Mouse (Mus musculus) stomach, embryonic 16.5 days (tissue): Measurements from ENCODE around the gene Arhgef5. TPM values are rescaled to one million over a fixed set of nuclear protein-coding genes. Genes with fewer than 3 reads are reported as not detected.

Experiments used
- ATAC-seq: fragments of 200-750 bp; cut with Nextera tagmentation; 2 replicates; pipeline ENCODE4 v1.8.0; 2017; ENCODE audit warnings: moderate number of reproducible peaks, moderate TSS enrichment; ENCODE audit not compliant: insufficient read depth, low FRiP score
- H3K27ac ChIP-seq: fragments of 300-500 bp; sonication (generic); 2 replicates; pipeline ENCODE4 v1.5.1; 2014; ENCODE audit warnings: low read length
- H3K27me3 ChIP-seq: fragments of 300-500 bp; sonication (generic); 2 replicates; pipeline ENCODE4 v1.6.1; 2014; ENCODE audit warnings: low read length, control low read depth, mixed read lengths; ENCODE audit not compliant: control insufficient read depth, insufficient read depth
- H3K36me3 ChIP-seq: fragments of 300-500 bp; sonication (generic); 2 replicates; pipeline ENCODE4 v1.6.1; 2014; ENCODE audit warnings: low read length; ENCODE audit not compliant: control insufficient read depth, insufficient read depth
- H3K4me1 ChIP-seq: fragments of 300-500 bp; sonication (generic); 2 replicates; pipeline ENCODE4 v1.6.1; 2014; ENCODE audit warnings: low read length, control low read depth, mixed read lengths; ENCODE audit not compliant: control insufficient read depth, insufficient read depth
- H3K4me2 ChIP-seq: fragments of 300-500 bp; sonication (generic); 2 replicates; pipeline ENCODE4 v1.6.1; 2014; ENCODE audit warnings: low read depth, low read length, mixed read lengths
- H3K4me3 ChIP-seq: fragments of 300-500 bp; sonication (generic); replicated peaks from 2 replicates; pipeline ENCODE4 v1.5.1; 2014; ENCODE audit warnings: mild to moderate bottlenecking, low read length
- H3K9ac ChIP-seq: fragments of 300-500 bp; sonication (generic); 2 replicates; pipeline ENCODE4 v1.6.1; 2014; ENCODE audit warnings: low read length
- H3K9me3 ChIP-seq: fragments of 300-500 bp; sonication (generic); replicated peaks from 2 replicates; pipeline ENCODE4 v1.6.1; 2016; ENCODE audit warnings: low read length, control low read depth; ENCODE audit not compliant: control insufficient read depth
- WGBS: fragments of 180-500 bp; shearing (Covaris S2); extraction: QIAGEN DNeasy Blood & Tissue Kit; methylation state at CpG from one replicate; pipeline ENCODE4 v1.1.7; 2014; 5-methylcytosine and 5-hydroxymethylcytosine counted together
- polyA plus RNA-seq: library from polyadenylated mRNA; unstranded; fragments of >200 nt; fragmentation: Nextera tagmentation; extraction: Ambion mirVana; gene quantifications from 2 replicates; pipeline ENCODE4 v1.2.1, GENCODE M21; 2015

The Arhgef5 gene
- polyA plus RNA-seq, 1 experiment from 2014 or later, result 21.0 TPM

DNA sequence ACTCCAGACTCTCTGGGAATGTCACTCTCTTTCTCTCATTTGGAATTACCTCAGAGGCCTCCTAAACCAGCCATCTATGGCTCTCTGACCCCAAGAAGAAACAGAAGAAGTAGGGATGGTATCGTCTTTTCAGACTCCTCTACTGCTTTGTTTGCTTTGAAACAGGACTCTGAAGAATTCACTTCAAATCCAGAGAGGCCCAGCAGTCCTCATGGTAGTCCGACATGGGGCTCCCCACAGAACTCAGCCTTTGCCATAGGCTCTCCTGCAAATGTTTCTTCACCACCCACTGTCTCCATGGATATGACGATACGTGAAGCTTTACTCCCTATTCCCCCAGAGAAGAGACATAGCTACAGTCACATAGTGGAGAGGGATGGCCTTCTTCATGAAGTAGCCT, 8.7 kb downstream of the Arhgef5 start:
- ATAC-seq, result no peak
- no peak overlapping the region for H3K9ac ChIP-seq
- no peak overlapping the region for H3K4me2 ChIP-seq
- no peaks in the 10 kb centered on the region for H3K9me3 ChIP-seq
- no peak overlapping the region for H3K4me3 ChIP-seq
- H3K4me1 ChIP-seq, result no peaks in the 10 kb centered on the region
- H3K27ac ChIP-seq, result no peak overlapping the region
- no peaks in the 10 kb centered on the region for H3K36me3 ChIP-seq
- 81% methylated on average over 4 of the region's 4 CpGs for WGBS
- no peaks in the 10 kb centered on the region for H3K27me3 ChIP-seq

DNA sequence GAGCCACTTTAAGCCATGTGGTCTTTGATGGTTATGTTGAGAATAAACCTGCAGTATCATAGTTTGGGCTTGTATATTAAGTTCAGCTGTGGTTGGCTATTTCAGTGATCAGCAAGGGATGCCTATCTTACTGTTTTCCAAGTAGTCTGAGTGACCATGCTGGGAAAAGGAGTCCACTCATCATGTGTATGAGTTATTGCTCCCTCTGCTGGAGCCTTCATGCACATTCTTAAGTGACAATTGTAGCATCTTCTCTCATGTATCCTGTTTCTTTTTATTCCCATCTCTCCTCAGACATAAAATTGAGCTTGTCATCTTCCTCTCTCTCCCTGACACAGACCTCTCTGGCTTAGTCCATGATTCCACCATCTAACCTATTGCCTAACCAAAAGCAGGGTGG, 12.9 kb downstream of the Arhgef5 start:
- Histone ChIP-seq H3K9me3 (no peaks in the 10 kb centered on the region), H3K27me3 (no peaks in the 10 kb centered on the region), H3K27ac (no peak overlapping the region), H3K4me2 (no peak overlapping the region), H3K9ac (no peak overlapping the region), H3K4me3 (no peak overlapping the region), H3K4me1 (no peaks in the 10 kb centered on the region), H3K36me3 (peaks cover 4% of the 10 kb centered on the region; the same call in 1 of the 2 replicates)
- ATAC-seq, result no peak

DNA sequence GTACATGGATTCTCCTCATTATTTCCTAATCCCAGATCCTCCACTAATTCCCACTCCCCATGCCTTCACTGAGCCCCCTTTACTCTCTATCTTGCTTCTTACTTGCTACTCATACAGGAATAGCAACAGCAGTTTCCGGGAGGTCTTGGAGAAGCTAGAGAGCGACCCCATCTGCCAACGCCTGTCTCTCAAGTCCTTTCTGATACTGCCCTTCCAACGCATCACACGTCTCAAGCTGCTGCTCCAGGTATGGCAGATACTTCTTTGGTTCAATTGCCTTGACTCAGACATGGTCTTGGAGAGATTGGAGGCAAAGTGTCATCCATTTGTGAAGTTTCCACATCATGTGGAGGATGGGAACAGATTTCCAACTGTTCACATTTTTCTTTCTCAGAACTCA, 15.1 kb downstream of the Arhgef5 start:
- H3K36me3 ChIP-seq, result peaks cover 11% of the 10 kb centered on the region; the same call in 1 of the 2 replicates
- WGBS, result 94% methylated on average over 5 of the region's 5 CpGs
- no peaks in the 10 kb centered on the region for H3K9me3 ChIP-seq
- no peak overlapping the region for H3K4me2 ChIP-seq
- no peak overlapping the region for H3K9ac ChIP-seq
- ATAC-seq, result no peak
- H3K4me3 ChIP-seq, result no peak overlapping the region
- no peaks in the 10 kb centered on the region for H3K4me1 ChIP-seq
- no peaks in the 10 kb centered on the region for H3K27me3 ChIP-seq
- no peak overlapping the region for H3K27ac ChIP-seq

DNA sequence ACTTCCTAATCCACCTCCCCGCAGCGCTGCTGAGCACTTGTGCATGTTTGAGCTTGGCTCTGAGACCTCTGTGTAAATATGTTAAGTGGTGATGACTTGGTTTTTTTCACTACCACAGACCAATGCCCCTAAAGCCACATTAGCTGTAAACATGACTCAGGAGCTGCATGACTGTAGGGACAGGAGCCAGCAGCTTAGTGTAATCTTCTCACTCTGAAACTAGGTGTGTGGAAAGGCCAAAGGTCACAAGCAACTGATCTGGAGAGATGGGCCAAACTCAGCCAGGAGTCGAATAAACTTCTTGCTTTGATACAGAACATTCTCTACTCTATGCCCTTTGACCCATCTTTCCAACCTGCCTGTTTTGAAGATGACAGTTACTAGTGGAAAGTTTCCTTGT, 26.7 kb downstream of the Arhgef5 start:
- Histone ChIP-seq H3K36me3 (peaks cover 13% of the 10 kb centered on the region), H3K27me3 (no peaks in the 10 kb centered on the region), H3K9ac (no peak overlapping the region), H3K4me1 (peaks cover 15% of the 10 kb centered on the region), H3K4me2 (no peak overlapping the region), H3K9me3 (no peaks in the 10 kb centered on the region), H3K4me3 (no peak overlapping the region), H3K27ac (peak overlapping the region; percentile 54; the same call in 1 of the 2 replicates)
- peak; percentile 46; the same call in 1 of the 2 replicates for ATAC-seq
- WGBS, result 49% methylated on average over 3 of the region's 3 CpGs

DNA sequence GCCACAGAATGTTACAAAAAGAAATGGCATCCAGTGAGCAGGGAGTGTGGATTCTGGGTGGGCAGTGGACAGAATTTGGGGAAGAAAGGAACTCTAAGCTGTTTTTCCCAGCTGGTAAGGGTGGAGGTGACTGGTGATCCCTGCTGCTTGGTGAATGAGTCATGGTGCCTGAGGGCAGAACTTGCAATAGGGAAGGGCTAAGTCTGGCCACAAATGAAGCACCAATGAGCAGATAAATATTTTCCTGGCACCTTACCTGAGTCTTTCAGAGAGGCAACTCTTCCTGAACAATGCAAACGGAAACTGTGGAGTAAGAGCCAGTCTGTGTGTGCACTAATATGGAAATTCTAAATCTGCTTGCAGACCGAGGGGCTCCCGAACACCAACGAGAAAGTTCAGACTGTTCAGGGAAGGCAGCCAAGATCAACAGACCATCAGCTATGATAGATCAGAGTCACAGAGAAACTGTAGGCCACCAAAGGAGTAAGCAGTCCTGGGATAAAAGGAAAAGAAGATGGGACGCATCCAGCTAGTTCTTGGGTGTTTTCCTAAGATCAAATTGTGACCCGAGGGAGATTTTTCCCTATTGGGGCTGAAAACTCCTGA, 27.2 kb downstream of the Arhgef5 start:
- ATAC-seq, result peak; percentile 51; the same call in 1 of the 2 replicates
- peak overlapping the region; percentile 54 for H3K27ac ChIP-seq
- peaks cover 13% of the 10 kb centered on the region for H3K36me3 ChIP-seq
- H3K4me3 ChIP-seq, result no peak overlapping the region
- H3K4me1 ChIP-seq, result peaks cover 15% of the 10 kb centered on the region
- WGBS, result 37% methylated on average over 6 of the region's 6 CpGs
- H3K9ac ChIP-seq, result no peak overlapping the region
- H3K4me2 ChIP-seq, result no peak overlapping the region
- H3K27me3 ChIP-seq, result no peaks in the 10 kb centered on the region
- H3K9me3 ChIP-seq, result no peaks in the 10 kb centered on the region

DNA sequence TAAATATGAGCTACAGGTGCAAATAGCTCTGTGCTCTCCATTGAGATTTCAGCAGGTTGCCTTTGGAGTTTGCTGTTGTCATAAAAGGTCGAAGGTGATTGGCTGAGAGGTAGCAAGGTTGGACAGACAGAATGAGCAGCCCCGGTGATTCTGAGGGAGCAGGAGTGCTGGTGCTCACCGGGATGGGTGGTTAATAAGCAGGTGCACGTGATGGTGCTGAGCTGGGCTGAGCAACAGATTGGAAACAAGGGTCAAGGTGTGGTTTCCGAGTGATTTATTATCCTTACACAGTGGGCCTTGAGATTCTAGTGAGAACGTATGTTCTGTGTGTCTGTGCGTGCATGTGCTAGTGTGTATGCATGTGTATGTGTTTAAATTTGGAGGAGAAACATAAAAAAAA, 27.8 kb downstream of the Arhgef5 start:
- Histone ChIP-seq H3K4me2 (no peak overlapping the region), H3K27ac (0 out of 2 replicates have a peak overlapping the region, but pooled peaks have one; percentile 54), H3K4me3 (no peak overlapping the region), H3K27me3 (no peaks in the 10 kb centered on the region), H3K4me1 (peaks cover 15% of the 10 kb centered on the region), H3K9ac (no peak overlapping the region), H3K36me3 (peaks cover 13% of the 10 kb centered on the region), H3K9me3 (no peaks in the 10 kb centered on the region)
- WGBS, result 75% methylated on average over 7 of the region's 7 CpGs
- 0 out of 2 replicates have a peak, but pooled peaks have one; percentile 19 for ATAC-seq

DNA sequence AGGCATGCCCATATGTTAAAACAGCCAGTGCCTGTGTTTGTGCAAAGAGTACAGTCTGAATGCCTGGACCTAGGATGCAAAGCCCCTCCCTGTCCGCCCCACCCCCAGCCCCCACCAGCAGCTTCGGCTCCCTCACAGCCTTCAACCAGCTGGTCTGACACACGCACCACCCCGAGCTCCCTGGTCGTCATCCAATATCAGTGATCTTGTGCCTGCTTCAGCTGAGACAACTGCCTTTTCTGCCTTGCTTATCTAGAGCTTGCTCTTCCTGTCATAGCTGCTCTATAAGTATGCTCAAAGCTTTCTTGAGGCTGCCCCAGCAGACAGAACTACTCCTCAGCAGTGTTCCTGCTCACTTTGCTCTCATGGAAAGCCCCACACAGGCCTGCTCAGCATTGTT, 30.5 kb downstream of the Arhgef5 start:
- Histone ChIP-seq H3K9me3 (no peaks in the 10 kb centered on the region), H3K27me3 (no peaks in the 10 kb centered on the region), H3K9ac (no peak overlapping the region), H3K4me1 (peaks cover 15% of the 10 kb centered on the region), H3K4me3 (no peak overlapping the region), H3K36me3 (no peaks in the 10 kb centered on the region), H3K4me2 (no peak overlapping the region), H3K27ac (peak overlapping the region; percentile 34; the same call in 1 of the 2 replicates)
- WGBS, result 13% methylated on average over 5 of the region's 5 CpGs
- 0 out of 2 replicates have a peak, but pooled peaks have one; percentile 20 for ATAC-seq

DNA sequence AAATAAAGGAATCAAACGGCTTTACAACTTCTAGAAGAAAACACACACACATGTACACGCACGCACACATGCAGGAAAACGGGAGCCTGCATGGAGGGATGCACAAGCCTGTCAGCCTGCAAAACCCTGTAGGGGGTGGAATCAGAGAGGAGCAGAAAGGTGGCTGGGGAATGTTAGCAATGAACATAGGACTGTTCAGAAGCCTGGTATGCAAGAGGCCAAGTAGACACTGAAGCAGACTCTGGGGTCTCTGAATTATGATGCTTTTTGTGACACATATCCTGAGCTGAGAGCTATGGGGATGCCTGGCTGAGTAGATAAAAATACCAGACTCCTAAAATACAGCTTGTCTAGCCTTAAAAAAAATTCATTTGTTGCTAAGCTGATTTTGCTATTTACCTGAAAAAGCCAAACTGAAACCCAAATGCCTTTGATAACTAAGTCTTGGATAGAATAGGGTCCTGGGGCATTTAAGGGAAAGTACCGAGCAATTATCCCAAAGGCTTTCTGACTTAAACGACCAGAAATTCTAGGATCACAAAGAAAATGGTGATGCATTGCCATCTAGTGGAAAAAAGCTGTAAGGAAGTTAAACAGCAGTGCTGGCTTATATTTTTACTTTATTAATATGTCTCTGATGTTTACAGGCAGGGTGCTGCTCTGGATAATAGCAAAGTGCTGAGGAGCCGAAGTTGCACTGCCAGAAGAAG, 31.6 kb downstream of the Arhgef5 start:
- 33% methylated on average over 7 of the region's 7 CpGs for WGBS

DNA sequence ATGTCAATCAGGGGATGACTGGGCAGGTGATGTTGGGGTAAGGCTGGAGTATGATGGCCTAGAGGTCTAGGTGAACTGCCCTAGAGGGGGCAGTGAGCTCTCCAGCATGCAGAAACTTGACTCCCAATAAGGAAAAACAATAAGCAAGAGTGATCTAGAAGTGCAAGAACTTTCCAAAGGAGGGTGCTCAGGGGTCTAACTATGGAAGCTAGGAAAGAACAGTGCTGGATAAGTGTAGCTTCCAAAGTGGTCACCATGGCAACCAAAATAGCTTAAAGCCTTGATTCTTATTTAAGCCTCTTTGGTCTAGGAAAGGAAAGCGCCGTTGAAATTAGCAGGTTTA, 32.1 kb downstream of the Arhgef5 start:
- Histone ChIP-seq H3K9me3 (no peaks in the 10 kb centered on the region), H3K36me3 (no peaks in the 10 kb centered on the region), H3K9ac (no peak overlapping the region), H3K4me1 (peaks cover 8% of the 10 kb centered on the region), H3K27ac (no peak overlapping the region), H3K27me3 (no peaks in the 10 kb centered on the region), H3K4me3 (no peak overlapping the region), H3K4me2 (no peak overlapping the region)
- ATAC-seq, result no peak
- 35% methylated on average over 2 of the region's 2 CpGs for whole genome bisulfite sequencing

More for the DNA sequence above, 31.6 kb downstream of the Arhgef5 start:
- no peak overlapping the region for H3K4me2 ChIP-seq
- H3K27me3 ChIP-seq, result no peaks in the 10 kb centered on the region
- peaks cover 13% of the 10 kb centered on the region for H3K4me1 ChIP-seq
- ATAC-seq, result no peak
- H3K9ac ChIP-seq, result no peak overlapping the region
- no peaks in the 10 kb centered on the region for H3K9me3 ChIP-seq
- H3K36me3 ChIP-seq, result no peaks in the 10 kb centered on the region
- no peak overlapping the region for H3K27ac ChIP-seq
- H3K4me3 ChIP-seq, result no peak overlapping the region
